Mouse (Mus musculus) WW6 (cell line): Measurements from ENCODE around the gene Gm28308.

Experiments
- DNase-seq: peaks from one replicate; pipeline ENCODE4 v3.0.0-alpha.2; 2013; ENCODE audit warnings: low read depth, low spot score

The Gm28308 gene

GRCm38 (mm10) chr6:52169499-52170165, 43.5 kb downstream of the Gm28308 start:
- DNase-seq, result no peak

DNA sequence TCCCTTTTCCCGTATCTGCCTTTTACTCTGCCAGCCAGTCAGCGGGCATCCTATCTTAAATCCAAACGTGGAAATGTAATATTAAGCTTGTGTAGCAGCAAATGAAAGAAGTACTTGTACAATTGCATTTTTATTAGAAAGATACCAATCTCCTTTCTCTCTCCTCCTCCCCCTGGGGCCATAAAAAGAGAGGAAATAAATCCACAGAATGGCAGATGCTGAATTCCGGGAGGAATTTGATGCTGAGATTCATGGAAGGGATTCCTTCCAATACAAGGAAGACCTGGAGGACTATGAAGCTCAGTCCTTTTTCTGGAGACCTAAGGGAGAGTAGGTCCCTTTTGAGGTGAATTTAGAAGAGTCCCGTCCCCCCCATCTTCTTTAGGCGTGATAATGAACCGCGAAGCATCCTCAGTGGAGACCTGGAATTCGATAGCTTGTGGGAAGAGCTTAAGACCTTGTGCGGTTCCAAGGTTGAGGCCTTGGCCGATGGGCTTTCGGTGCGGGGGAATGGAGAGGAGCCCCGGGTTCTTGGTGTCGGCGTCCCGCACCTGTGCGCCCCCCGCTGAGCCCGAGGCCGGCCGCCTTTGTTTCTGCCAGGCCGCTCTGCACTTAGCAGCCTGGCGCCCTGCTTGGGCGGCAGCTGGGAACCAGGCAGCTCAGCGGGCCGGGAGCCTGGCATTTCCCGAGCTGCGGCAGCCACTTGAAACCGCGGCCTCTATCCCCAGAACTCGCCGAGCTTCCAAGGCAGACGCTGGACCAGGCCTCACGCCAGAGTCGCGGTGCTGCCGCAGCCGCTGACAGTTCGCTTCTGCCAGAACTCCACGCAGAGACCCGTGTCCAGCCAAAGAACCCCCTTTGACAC, 44.7 kb downstream of the Gm28308 start:
- no peak for DNase-seq

- no peak for DNase-seq
These were observed 45.4 kb downstream of the Gm28308 start for GRCm38 (mm10) chr6:52167736-52168161.

- DNase-seq, result no peak
These were observed 46.0 kb downstream of the Gm28308 start for GRCm38 (mm10) chr6:52167176-52167575.

- no peak for DNase-seq
These were observed 46.6 kb downstream of the Gm28308 start for GRCm38 (mm10) chr6:52166431-52167077.

DNA sequence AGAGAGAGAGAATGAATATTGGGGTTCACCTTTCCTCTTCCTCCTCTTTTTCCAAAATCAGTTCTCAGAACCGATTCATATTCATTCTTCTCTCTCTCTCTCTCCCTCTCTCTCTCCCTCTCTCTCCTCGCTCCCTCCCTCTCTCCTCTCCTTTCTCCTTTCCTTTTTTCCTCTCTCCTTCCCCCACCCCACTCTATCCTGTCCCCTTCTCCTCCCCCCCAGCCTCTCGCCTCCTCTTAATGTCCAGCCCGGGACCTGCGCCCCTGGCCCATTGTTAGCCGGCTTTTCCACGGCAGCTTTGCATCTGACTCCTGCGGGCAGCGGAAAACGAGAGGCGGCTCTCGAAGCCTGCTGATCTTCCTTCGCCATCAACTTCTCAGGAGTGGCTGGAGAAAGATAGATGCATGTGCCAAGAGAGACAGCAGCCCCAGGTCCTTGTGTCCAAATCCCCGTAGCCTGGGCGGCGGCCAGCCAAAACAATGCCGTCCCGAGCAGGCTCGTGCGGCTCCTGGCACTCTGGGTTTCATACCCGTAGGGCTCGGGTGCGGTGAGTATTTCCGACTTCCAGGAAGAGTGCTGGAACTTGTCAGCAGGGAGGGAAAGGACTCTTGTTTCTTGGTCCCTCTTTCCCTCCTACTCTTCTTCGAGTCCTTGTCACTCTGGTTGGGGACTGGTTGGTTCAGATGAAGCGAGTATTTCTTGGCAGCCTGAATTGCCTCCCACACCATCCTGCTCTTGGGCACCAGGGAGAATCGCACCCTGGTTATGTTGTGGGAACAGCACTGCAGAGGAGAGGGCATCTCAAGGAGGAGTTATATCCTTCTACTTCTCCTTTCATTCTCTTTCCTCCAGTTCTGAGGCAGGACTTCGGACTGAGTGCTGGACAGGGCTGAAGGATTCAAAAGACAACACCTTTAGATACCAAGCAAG, 47.4 kb downstream of the Gm28308 start:
- no peak for DNase-seq

GRCm38 (mm10) chr6:52164626-52165440, 48.3 kb downstream of the Gm28308 start, which contains the start of gene Hoxa2:
TSS of gene Hoxa2 (minus strand) at chr6:52164831.
- no peak for DNase-seq

DNA sequence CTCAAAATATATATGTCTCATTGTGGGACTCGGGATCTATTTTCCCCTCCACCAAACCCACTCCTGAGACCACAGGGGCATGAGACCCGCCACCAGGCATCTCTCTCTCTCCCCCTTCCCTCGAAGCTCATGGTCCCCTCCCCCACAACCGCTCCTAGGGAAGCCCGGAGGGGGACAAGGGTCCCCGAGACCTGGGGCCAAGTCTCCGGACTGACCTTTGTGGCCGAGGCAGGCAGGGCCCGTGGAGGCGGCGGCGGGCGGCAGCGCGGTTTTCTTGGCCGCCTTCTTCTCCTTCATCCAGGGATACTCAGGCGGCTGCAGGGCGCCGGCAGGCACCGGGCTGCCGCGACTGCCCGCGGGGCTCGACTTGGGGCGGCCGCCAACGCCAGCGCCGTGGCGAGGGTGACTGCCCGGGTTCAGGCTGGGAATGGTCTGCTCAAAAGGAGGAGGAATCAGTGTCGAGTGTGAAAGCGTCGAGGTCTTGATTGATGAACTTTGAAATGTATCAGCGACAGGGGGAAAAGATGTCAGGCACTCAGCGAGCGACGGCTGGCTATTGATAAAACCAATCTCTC, 49.0 kb downstream of the Gm28308 start:
- DNase-seq, result no peak

GRCm38 (mm10) chr6:52163366-52164031, 49.6 kb downstream of the Gm28308 start:
- DNase-seq, result no peak

DNA sequence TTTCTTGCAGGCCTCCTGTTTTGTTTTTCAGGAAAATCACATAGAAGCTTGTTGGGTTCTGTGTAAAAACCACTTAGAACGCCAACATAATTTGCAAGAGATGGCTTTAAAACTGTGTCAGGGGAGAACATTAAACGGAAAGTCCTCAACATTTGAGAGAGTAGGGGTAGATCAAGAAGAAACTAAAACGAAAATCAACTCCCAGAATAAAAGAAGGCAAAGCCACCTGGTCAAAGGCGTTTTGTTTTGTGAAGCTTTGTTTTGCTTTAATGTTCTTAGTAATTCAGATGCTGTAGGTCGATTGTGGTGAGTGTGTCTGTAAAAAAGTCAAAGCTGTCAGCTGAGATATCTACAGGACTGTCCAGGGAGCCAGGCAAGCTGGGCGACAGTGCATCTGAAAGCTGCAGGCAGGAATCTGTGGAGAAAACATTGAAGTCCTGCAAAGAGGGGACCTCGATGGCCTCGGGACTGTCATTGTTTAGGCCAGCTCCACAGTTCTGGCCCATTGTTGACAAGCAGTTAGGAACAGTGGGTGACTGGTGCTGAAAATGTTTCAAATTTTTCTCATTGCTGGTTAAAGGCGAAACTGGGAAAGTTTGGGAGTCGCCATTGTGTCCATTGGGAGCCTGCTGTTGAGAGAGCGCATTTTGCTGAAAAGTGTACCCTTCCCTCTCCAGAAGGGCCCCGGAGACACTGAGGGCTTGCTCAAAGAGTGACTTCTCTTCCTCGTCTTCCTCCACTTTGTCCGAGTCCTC, 50.4 kb downstream of the Gm28308 start:
- DNase-seq, result no peak

DNA sequence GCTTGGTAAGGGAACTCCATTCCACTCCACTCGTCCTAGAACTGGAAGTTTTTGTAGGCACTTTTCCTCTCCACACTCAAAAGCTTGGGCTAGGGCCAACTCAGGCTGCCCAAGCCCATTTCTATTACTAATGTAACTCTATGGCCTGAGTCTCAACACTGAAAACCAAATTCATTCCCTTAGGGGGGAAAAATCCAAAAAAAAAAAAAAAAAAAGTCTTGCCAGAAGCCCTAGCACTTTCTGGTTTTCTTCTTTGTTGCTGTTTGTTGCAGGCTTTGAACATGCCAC, 51.1 kb downstream of the Gm28308 start:
- no peak for DNase-seq

GRCm38 (mm10) chr6:52161336-52162092, 51.6 kb downstream of the Gm28308 start:
- DNase-seq, result no peak

GRCm38 (mm10) chr6:52160511-52161335, 52.4 kb downstream of the Gm28308 start:
- no peak for DNase-seq

DNA sequence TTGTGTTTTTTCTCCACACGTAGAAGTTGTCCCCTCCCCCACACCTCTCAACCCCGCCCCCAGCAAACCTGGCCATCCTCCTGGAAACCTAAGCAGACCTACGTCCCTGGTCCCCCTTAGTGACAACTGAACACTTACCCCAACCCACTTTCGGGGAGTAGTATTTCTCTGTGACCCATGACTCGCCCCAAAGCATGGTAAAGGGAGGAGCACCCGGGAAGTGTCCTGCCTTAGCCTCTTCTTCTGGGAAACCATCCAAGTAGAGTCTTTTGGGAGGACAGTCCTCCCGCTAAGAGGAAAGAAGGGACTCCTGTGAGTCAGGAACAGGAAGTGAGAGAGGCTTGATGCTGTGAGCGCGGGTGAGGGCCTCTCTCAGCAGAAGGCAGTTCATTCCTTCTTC, 53.2 kb downstream of the Gm28308 start:
- DNase-seq, result no peak

- no peak for DNase-seq
These were observed 53.9 kb downstream of the Gm28308 start for GRCm38 (mm10) chr6:52159164-52159761.

GRCm38 (mm10) chr6:52158276-52159051, 54.7 kb downstream of the Gm28308 start, which contains the start of gene Hoxa1:
TSS of gene Hoxa1 (minus strand) at chr6:52158317.
- DNase-seq, result peak; percentile 75
